Mouse (Mus musculus) left cerebral cortex, postnatal 10 days (tissue): Measurements from ENCODE around the gene Aagab. TPM values are rescaled to one million over a fixed set of nuclear protein-coding genes. Genes with fewer than 3 reads are reported as not detected.

Source experiments
- DNase-seq, 2 experiments: peaks; one replicate each; pipeline ENCODE4 v3.0.0; 2021 to 2022; ENCODE audit warnings: low spot score in 2 of 2, mixed read lengths in 1 of 2; ENCODE audit errors: extremely low spot score in 1 of 2
- intact Hi-C: fragments of 180-260 bp; cut with DNase I; formaldehyde crosslinking; loops from one replicate; pipeline ENCODE4 v1.15.1; 2025
- total RNA-seq, 2 experiments: library from RNA; stranded (reverse); gene quantifications; 2 replicates each; pipeline ENCODE4 v1.2.3; 2021

The Aagab gene
- total RNA-seq, 2 experiments from 2014 or later = 47.9 to 56.2 TPM

DNA sequence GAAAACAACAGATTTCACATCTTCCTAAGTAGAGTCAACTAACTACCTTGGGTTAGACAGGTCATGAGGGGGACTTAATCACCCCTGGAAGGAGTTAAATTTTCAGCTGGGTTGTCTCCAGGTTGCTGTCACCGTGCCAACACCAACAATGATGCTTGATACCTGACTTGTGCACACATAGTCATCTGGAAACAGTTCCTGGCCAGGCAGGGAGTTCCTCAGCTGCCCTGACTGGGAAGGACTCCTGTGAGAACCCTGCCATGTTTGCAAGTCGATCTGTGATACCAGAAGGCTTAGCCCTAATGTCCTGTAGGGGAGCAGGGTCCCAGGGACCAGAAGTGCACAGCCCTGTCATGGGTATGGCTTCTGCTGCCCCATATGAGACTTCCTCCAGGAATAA, 89.5 kb downstream of the Aagab start:
- no peak for DNase-seq
- intact Hi-C loops = no loop called here

Other genes with a start within 250 kb of the Aagab start
- 10 to 100 TPM; 30.4 to 33.6 TPM for gene Map2k5, start 224.8 kb upstream of the Aagab start, total RNA-seq
- 10 to 100 TPM; 26.2 to 26.7 TPM for gene 2300009A05Rik, start 203.4 kb upstream of the Aagab start, total RNA-seq
- not detected for gene Iqch, start 167 bp upstream of the Aagab start, total RNA-seq
- gene Smad3, start 155.3 kb downstream of the Aagab start, total RNA-seq = 10 to 100 TPM; 15.4 to 15.6 TPM